8 mouse cellular contexts compared by ENCODE assay signal in the genomic region with DNA sequence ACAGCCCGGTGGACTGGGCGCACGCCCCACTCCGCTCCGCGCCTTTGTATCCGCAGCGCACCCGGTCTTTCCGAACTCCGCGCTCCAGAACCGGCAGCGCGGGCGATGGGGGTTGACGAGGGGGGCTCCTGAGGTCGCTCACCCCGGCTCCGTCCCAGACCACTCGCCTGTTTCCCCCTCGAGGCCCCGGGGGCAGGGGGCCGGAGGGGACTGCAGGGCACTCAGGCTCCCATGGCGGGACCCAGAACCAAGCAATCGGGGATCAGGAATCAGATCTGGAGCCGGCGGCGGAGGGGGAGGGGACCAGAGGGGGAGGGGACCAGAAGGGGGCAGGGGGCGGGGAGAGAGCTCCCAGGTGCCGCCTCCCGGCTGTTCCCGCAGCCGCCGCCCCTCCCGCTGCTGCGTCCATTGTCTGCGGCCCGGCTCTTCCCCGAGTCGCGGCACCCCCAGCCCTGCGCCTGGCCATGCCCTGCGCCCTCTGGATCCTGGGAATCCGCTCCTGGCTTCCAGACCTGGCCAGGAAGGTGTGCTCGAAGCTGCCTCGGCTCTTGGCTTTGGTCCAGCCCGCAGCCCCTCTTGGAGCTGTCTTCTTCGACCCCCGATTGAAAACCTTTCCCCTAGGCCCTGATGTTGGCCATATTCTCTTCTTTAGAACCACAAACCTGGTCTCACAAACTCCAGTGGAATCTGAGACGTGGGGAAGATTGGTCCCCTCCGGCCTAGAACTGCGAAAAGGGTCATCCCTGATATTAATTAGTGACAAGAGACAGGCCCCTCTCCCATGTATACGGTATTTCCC. TPM values are rescaled to one million over a fixed set of nuclear protein-coding genes. Genes with fewer than 3 reads are reported as not detected.
DNase-seq lines count a peak whose midpoint lies in the region; ATAC-seq and TF ChIP-seq lines count a peak whose summit lies in the region.

No protein-coding gene starts in this region.

- under 1% methylated on average over 47 of the region's 54 CpGs for WGBS in forebrain, embryonic 15.5 days
- WGBS in large intestine, adult 2 months, result 3% methylated on average over 49 of the region's 54 CpGs
- WGBS in liver, embryonic 16.5 days (ENCODE audit: insufficient replicate concordance), result 3% methylated on average over 54 of the region's 54 CpGs
- under 1% methylated on average over 39 of the region's 54 CpGs for WGBS in neural tube, embryonic 13.5 days
- 1% methylated on average over 48 of the region's 54 CpGs for WGBS in stomach, postnatal 0 days

- peak overlapping the region; percentile 98 for H3K27ac ChIP-seq in forebrain, embryonic 15.5 days (replicated peaks)
- H3K27ac ChIP-seq in liver, embryonic 16.5 days (ENCODE audit: low read length), result no peak overlapping the region
- H3K27ac ChIP-seq in neural tube, embryonic 13.5 days (replicated peaks), result peak overlapping the region; percentile 98
- peak overlapping the region; percentile 82 for H3K27ac ChIP-seq in stomach, postnatal 0 days (replicated peaks)

- peak overlapping the region; percentile 98 for H3K9ac ChIP-seq in forebrain, embryonic 15.5 days (replicated peaks)
- peak overlapping the region; percentile 48 for H3K9ac ChIP-seq in liver, embryonic 16.5 days (ENCODE audit: low read depth, low read length)
- peak overlapping the region; percentile 98 for H3K9ac ChIP-seq in neural tube, embryonic 13.5 days
- peak overlapping the region; percentile 78 for H3K9ac ChIP-seq in stomach, postnatal 0 days (ENCODE audit: low read length)

- no peaks in the 10 kb centered on the region for H3K9me3 ChIP-seq in E14TG2a.4 (ENCODE audit: low read length)
- no peaks in the 10 kb centered on the region for H3K9me3 ChIP-seq in forebrain, embryonic 15.5 days
- H3K9me3 ChIP-seq in liver, embryonic 16.5 days (replicated peaks; ENCODE audit: control insufficient read depth, low read length), result no peaks in the 10 kb centered on the region
- H3K9me3 ChIP-seq in neural tube, embryonic 13.5 days, result no peaks in the 10 kb centered on the region
- H3K9me3 ChIP-seq in stomach, postnatal 0 days (ENCODE audit: control insufficient read depth, low read length), result no peaks in the 10 kb centered on the region

- intact Hi-C loops in heart, postnatal 14 days (cut with DNase I), result no loop called here

- TF ChIP-seq CTCF in E14TG2a.4 (conservative IDR thresholded peaks at IDR 0.05; ENCODE audit: low read length), result no peak
- 0 out of 2 replicates have a peak, but pooled peaks have one; percentile 9 for TF ChIP-seq CTCF in stomach, postnatal 0 days (IDR thresholded peaks at IDR 0.05; ENCODE audit: low read depth)

- no peaks in the 10 kb centered on the region; the same call in 1 of the 2 replicates for H3K36me3 ChIP-seq in E14TG2a.4 (ENCODE audit: insufficient read depth, low read length)
- H3K36me3 ChIP-seq in forebrain, embryonic 15.5 days, result no peaks in the 10 kb centered on the region
- no peaks in the 10 kb centered on the region for H3K36me3 ChIP-seq in liver, embryonic 16.5 days (ENCODE audit: control insufficient read depth, insufficient read depth)
- H3K36me3 ChIP-seq in neural tube, embryonic 13.5 days, result no peaks in the 10 kb centered on the region
- no peaks in the 10 kb centered on the region for H3K36me3 ChIP-seq in stomach, postnatal 0 days (ENCODE audit: control insufficient read depth, insufficient read depth, low read length)

- peaks cover 52% of the 10 kb centered on the region for H3K4me1 ChIP-seq in E14TG2a.4 (replicated peaks; ENCODE audit: low read depth, low read length)
- peaks cover 55% of the 10 kb centered on the region for H3K4me1 ChIP-seq in forebrain, embryonic 15.5 days
- no peaks in the 10 kb centered on the region; the same call in 1 of the 2 replicates for H3K4me1 ChIP-seq in liver, embryonic 16.5 days (ENCODE audit: control insufficient read depth, low read depth, low read length)
- H3K4me1 ChIP-seq in neural tube, embryonic 13.5 days (replicated peaks), result peaks cover 55% of the 10 kb centered on the region
- peaks cover 6% of the 10 kb centered on the region; the same call in 1 of the 2 replicates for H3K4me1 ChIP-seq in stomach, postnatal 0 days (replicated peaks; ENCODE audit: control insufficient read depth, insufficient read depth)

- H3K27me3 ChIP-seq in E14TG2a.4 (ENCODE audit: insufficient read depth, low read length), result peaks cover 24% of the 10 kb centered on the region
- H3K27me3 ChIP-seq in forebrain, embryonic 15.5 days, result no peaks in the 10 kb centered on the region
- H3K27me3 ChIP-seq in liver, embryonic 16.5 days (ENCODE audit: control insufficient read depth, insufficient read depth, low read depth, low read length), result peaks cover 6% of the 10 kb centered on the region; the same call in 1 of the 2 replicates
- no peaks in the 10 kb centered on the region for H3K27me3 ChIP-seq in neural tube, embryonic 13.5 days
- no peaks in the 10 kb centered on the region for H3K27me3 ChIP-seq in stomach, postnatal 0 days (ENCODE audit: control insufficient read depth, insufficient read depth, low read length)

- H3K4me3 ChIP-seq in E14TG2a.4 (replicated peaks; ENCODE audit: low read length), result peak overlapping the region; percentile 97
- peak overlapping the region; percentile 97 for H3K4me3 ChIP-seq in forebrain, embryonic 15.5 days
- peak overlapping the region; percentile 69 for H3K4me3 ChIP-seq in liver, embryonic 16.5 days (ENCODE audit: low read depth, low read length)
- H3K4me3 ChIP-seq in neural tube, embryonic 13.5 days, result peak overlapping the region; percentile 93
- peak overlapping the region; percentile 87 for H3K4me3 ChIP-seq in stomach, postnatal 0 days (ENCODE audit: low read depth, low read length)

- H3K4me2 ChIP-seq in forebrain, embryonic 15.5 days (replicated peaks), result peak overlapping the region; percentile 87
- peak overlapping the region; percentile 73 for H3K4me2 ChIP-seq in liver, embryonic 16.5 days (ENCODE audit: low read depth, low read length)
- peak overlapping the region; percentile 96 for H3K4me2 ChIP-seq in neural tube, embryonic 13.5 days
- H3K4me2 ChIP-seq in stomach, postnatal 0 days (replicated peaks; ENCODE audit: low read depth), result peak overlapping the region; percentile 82

- TF ChIP-seq EP300 in stomach, postnatal 0 days (optimal IDR thresholded peaks at IDR 0.05), result no peak

- ATAC-seq in forebrain, embryonic 15.5 days (replicated peaks), result peak; percentile 78
- ATAC-seq in liver, embryonic 16.5 days (ENCODE audit: low read depth), result peak; percentile 84
- ATAC-seq in neural tube, embryonic 13.5 days (ENCODE audit: low read depth), result peak; percentile 87
- ATAC-seq in stomach, postnatal 0 days (ENCODE audit: low FRiP score, low TSS enrichment), result peak; percentile 91

- DNase-seq in c-Kit-positive CD71-positive TER-119-positive erythroid progenitor cells, embryonic 14.5 days (ENCODE audit: low spot score), result peak; percentile 49
- peak; percentile 96 for DNase-seq in heart, postnatal 14 days
- peak; percentile 24 for DNase-seq in large intestine, adult 2 months (ENCODE audit: low read depth, low spot score)
- DNase-seq in stomach, postnatal 0 days (ENCODE audit: low spot score), result peak; percentile 90

RNA-seq across cellular contexts. Expression of a gene that starts 1.0 kb away (rescaled TPM):
- polyA plus RNA-seq in forebrain, embryonic 15.5 days (2015; fragmentation: Nextera tagmentation; extraction: Ambion mirVana), result 48.0 and 51.5 TPM in 2 replicates
- 1 to 10 TPM; 4.3 to 5.9 TPM for total RNA-seq in heart, postnatal 14 days (2021)
- polyA plus RNA-seq in large intestine, adult 2 months (2012; rRNA removed), result 1.5 and 1.6 TPM in 2 replicates
- 0.41 and 0.57 TPM in 2 replicates for polyA plus RNA-seq in liver, embryonic 16.5 days (2015; fragmentation: Nextera tagmentation; extraction: Ambion mirVana)
- polyA plus RNA-seq in neural tube, embryonic 13.5 days (2015; fragmentation: Nextera tagmentation; extraction: Ambion mirVana), result 46.8 and 50.5 TPM in 2 replicates
- 5.2 and 5.4 TPM in 2 replicates for polyA plus RNA-seq in stomach, postnatal 0 days (2015; fragmentation: Nextera tagmentation; extraction: Ambion mirVana)

RNA-seq across cellular contexts. Expression of a gene that starts 30.2 kb away (rescaled TPM):
- 3.9 and 4.6 TPM in 2 replicates for polyA plus RNA-seq in forebrain, embryonic 15.5 days (2015; fragmentation: Nextera tagmentation; extraction: Ambion mirVana)
- total RNA-seq in heart, postnatal 14 days (2021), result not detected
- polyA plus RNA-seq in large intestine, adult 2 months (2012; rRNA removed), result 0.07 TPM in 1 of 2 replicates, not detected in the other
- not detected in 2 replicates for polyA plus RNA-seq in liver, embryonic 16.5 days (2015; fragmentation: Nextera tagmentation; extraction: Ambion mirVana)
- 10.4 and 10.8 TPM in 2 replicates for polyA plus RNA-seq in neural tube, embryonic 13.5 days (2015; fragmentation: Nextera tagmentation; extraction: Ambion mirVana)
- polyA plus RNA-seq in stomach, postnatal 0 days (2015; fragmentation: Nextera tagmentation; extraction: Ambion mirVana), result not detected in 2 replicates

RNA-seq across cellular contexts. Expression of a gene that starts 55.1 kb away (rescaled TPM):
- 207 TPM in 2 replicates for polyA plus RNA-seq in forebrain, embryonic 15.5 days (2015; fragmentation: Nextera tagmentation; extraction: Ambion mirVana)
- total RNA-seq in heart, postnatal 14 days (2021), result 100 to 1,000 TPM; 118 to 124 TPM
- polyA plus RNA-seq in large intestine, adult 2 months (2012; rRNA removed), result 66.6 and 76.3 TPM in 2 replicates
- polyA plus RNA-seq in liver, embryonic 16.5 days (2015; fragmentation: Nextera tagmentation; extraction: Ambion mirVana), result 75.9 and 82.2 TPM in 2 replicates
- 183 and 199 TPM in 2 replicates for polyA plus RNA-seq in neural tube, embryonic 13.5 days (2015; fragmentation: Nextera tagmentation; extraction: Ambion mirVana)
- polyA plus RNA-seq in stomach, postnatal 0 days (2015; fragmentation: Nextera tagmentation; extraction: Ambion mirVana), result 89.6 and 90.8 TPM in 2 replicates

RNA-seq across cellular contexts. Expression of a gene that starts 55.4 kb away (rescaled TPM):
- 104 and 105 TPM in 2 replicates for polyA plus RNA-seq in forebrain, embryonic 15.5 days (2015; fragmentation: Nextera tagmentation; extraction: Ambion mirVana)
- 10 to 100 TPM; 54.9 to 59.5 TPM for total RNA-seq in heart, postnatal 14 days (2021)
- 108 and 149 TPM in 2 replicates for polyA plus RNA-seq in large intestine, adult 2 months (2012; rRNA removed)
- 39.5 and 42.9 TPM in 2 replicates for polyA plus RNA-seq in liver, embryonic 16.5 days (2015; fragmentation: Nextera tagmentation; extraction: Ambion mirVana)
- polyA plus RNA-seq in neural tube, embryonic 13.5 days (2015; fragmentation: Nextera tagmentation; extraction: Ambion mirVana), result 123 and 124 TPM in 2 replicates
- polyA plus RNA-seq in stomach, postnatal 0 days (2015; fragmentation: Nextera tagmentation; extraction: Ambion mirVana), result 79.3 and 84.2 TPM in 2 replicates

Comparison
In these comparisons a context has a peak if more than half of its experiments do, and no peak if none do; other contexts are left out.
1. DNase-seq: peak in every context shown above with its lines; median percentile 96 in heart, postnatal 14 days; 90 in stomach, postnatal 0 days; 49 in c-Kit-positive CD71-positive TER-119-positive erythroid progenitor cells, embryonic 14.5 days; 24 in large intestine, adult 2 months.
2. H3K9ac ChIP-seq: peak in every context shown above with its lines; median percentile 98 in forebrain, embryonic 15.5 days; 98 in neural tube, embryonic 13.5 days; 78 in stomach, postnatal 0 days; 48 in liver, embryonic 16.5 days.